Mouse (Mus musculus) CD4-positive naive resting alpha-beta T cell, adult 57 days (primary cell): ENCODE data around the gene Eef1a2. TPM values are rescaled to one million over a fixed set of nuclear protein-coding genes. Genes with fewer than 3 reads are reported as not detected.

Experiments
- total RNA-seq: library from RNA; stranded (reverse); gene quantifications from one replicate; pipeline ENCODE4 v1.2.4, GENCODE M21; 2023

Eef1a2 gene
- not detected for total RNA-seq

DNA sequence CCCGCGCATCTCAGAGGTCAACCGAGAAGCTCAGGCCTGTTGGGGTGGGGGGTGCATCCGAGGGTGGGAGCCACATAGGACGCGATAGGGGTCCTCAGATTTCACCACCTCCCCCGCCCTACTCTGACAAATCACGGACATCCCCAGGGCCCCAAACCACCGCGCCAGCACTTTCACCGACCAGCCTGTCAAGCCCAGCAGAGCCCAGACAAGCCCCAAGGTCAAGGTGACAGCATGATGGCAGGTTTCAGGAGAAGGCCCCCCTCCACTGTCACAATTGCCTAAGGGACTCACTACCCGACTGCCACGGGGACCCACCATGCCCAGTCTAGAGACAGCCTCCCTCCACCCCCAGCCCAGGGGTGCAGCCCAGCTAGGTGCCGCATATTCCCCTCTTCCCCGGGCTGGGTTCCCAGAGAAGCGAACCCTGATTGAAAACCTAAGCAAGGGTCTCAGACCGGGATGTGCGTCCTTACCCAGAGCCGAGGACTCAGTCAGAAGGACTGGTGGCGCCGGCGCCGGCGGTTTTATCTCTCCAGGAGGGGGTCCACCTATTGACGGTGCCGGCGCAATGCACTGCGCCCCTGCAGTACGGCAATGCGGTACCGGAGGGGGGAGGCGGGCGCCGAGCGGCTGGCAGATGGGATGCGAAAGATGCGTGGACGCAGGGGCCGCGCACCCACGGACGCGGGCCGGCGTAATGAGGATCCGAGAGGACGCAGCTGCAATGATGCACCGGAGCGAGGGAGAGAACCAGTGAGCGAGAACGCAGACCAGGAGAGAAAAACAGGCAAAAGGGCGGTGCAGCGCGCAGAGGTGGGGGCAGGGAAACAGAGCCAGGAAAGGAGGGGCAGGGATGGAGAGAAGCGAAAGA lies at the start of gene Eef1a2:
Gene Eef1a2, minus strand, starts transcription at position 767 of the 874 bp plus-strand sequence.

DNA sequence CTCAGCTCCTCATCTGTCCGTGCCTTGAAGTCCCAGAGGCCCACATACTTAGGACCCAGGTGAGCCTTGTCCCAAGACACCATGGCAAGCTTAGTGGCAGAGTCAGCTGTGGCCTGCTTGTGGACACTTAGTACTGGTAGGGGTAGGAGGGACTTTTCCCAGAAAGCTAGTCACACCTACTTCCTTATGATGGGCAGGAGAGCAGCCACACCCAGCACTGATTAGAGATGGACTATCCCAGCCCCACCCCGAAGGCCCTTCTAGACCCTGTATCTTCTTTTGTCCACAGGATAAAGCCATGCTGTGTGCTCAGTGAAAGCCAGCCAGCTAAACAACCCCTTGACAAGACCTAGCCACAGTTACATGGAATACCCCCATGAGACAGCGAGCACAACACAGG lies 45.6 kb upstream of the Eef1a2 start, which contains the start of gene Ptk6:
Gene Ptk6, minus strand, starts transcription at position 368 of the 400 bp plus-strand sequence.

DNA sequence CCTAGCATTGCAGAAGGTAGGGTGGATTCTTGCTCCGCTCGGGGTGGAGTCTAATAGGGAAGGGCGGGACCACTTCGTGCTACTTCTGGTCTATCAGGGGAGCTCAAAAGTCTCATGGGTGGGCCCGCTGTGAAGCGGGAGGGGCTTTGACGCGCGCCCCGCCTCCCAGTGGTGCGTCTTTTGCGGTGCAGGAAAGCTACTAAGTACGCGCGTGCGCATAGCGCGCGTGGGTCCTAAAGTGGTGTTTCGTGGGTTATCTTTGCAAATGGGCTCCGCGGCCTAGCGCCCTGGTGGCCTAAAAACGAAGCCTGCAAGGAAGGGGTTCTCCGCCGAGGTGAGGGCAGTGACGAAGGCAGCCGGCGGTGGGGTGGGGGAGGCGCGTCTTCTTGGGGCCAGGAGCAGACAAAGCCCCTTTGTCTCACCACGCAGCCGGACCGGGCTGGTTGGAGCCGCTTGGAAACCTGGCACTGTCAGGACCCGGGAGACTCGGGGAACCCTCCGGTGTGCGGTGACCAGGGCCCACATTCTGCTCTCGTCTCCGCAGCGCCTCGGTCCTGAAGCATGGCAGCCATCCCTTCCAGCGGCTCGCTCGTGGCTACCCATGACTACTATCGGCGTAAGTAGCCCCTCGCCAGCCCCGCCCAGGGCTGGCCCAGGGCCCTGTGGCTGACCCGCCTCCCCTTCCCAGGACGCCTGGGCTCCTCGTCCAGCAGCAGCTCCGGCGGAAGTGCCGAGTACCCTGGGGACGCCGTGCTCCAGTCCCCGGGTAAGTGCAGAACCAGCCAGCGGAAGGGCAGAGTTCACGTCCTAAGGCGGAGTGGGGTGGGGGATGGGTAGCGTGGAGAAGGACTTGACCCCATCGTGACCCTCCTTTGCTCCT lies 30.5 kb upstream of the Eef1a2 start, which contains the start of gene Ppdpf:
Gene Ppdpf, plus strand, starts transcription at position 127 of the 880 bp plus-strand sequence.

GRCm38 (mm10) chr2:181134591-181135445 lies 22.0 kb downstream of the Eef1a2 start, which contains the start of gene Kcnq2:
Gene Kcnq2 (minus strand): TSS chr2:181135300.

Other genes starting within 250 kb of the Eef1a2 start
- 87.9 TPM for gene Ythdf1, start 236.1 kb downstream of the Eef1a2 start, total RNA-seq
- not detected for gene Birc7, start 228.0 kb downstream of the Eef1a2 start, total RNA-seq
- gene Nkain4, start 202.3 kb downstream of the Eef1a2 start, total RNA-seq, result 2.7 TPM
- 82.4 TPM for gene Arfgap1, start 189.8 kb downstream of the Eef1a2 start, total RNA-seq
- 3.0 TPM for gene Col20a1, start 170.5 kb downstream of the Eef1a2 start, total RNA-seq
- not detected for gene Chrna4, start 113.5 kb downstream of the Eef1a2 start, total RNA-seq
- not detected for gene Kcnq2, start 21.7 kb downstream of the Eef1a2 start, total RNA-seq
- gene Ppdpf, start 30.2 kb upstream of the Eef1a2 start, total RNA-seq, result 118 TPM
- not detected for gene Ptk6, start 45.8 kb upstream of the Eef1a2 start, total RNA-seq
- 0.59 TPM for gene Srms, start 56.2 kb upstream of the Eef1a2 start, total RNA-seq
- gene Fndc11, start 63.0 kb upstream of the Eef1a2 start, total RNA-seq, result 0.86 TPM
- gene Helz2, start 85.0 kb upstream of the Eef1a2 start, total RNA-seq, result 147 TPM
- gene Gmeb2, start 131.0 kb upstream of the Eef1a2 start, total RNA-seq, result 40.5 TPM
- gene Stmn3, start 157.5 kb upstream of the Eef1a2 start, total RNA-seq, result not detected
- 107 TPM for gene Rtel1, start 162.7 kb upstream of the Eef1a2 start, total RNA-seq
- 123 TPM for gene Zgpat, start 207.9 kb upstream of the Eef1a2 start, total RNA-seq
- gene Arfrp1, start 208.4 kb upstream of the Eef1a2 start, total RNA-seq, result 87.5 TPM
- 249 TPM for gene Lime1, start 223.1 kb upstream of the Eef1a2 start, total RNA-seq